Mouse (Mus musculus): ENCODE data around the gene Onecut1. TPM values are rescaled to one million over a fixed set of nuclear protein-coding genes. Genes with fewer than 3 reads are reported as not detected.
A peak's percentile ranks its signal among the peaks of the same experiment; 100 is the strongest.

Onecut1 gene
- total and polyA plus RNA-seq, 3 experiments = not detected

DNA sequence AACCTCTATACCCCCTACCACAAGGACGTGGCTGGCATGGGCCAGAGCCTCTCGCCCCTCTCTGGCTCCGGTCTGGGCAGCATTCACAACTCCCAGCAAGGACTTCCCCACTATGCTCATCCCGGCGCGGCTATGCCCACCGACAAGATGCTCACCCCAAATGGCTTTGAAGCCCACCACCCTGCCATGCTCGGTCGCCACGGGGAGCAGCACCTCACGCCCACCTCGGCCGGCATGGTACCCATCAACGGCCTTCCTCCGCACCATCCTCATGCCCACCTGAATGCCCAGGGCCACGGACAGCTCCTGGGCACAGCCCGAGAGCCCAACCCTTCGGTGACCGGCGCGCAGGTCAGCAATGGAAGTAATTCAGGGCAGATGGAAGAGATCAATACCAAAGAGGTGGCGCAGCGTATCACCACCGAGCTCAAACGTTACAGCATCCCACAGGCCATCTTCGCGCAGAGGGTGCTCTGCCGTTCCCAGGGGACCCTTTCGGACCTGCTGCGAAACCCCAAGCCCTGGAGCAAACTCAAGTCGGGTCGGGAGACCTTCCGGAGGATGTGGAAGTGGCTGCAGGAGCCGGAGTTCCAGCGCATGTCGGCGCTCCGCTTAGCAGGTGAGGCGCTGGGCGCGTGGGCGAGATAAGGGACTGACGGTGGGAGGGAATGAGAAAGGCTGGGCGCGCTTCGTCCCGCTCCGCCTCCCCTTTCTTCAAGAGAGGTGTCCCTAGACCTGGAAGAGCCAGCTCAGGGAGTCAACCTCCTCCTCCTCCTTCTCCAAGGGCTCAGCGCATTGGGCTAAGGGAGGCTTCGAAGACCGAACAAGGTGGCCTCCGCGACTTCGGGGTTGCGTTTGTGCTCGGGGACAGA lies 1.3 kb downstream of the Onecut1 start:
- intact Hi-C loops (cut with DNase I) = no loop called here
- H3K27ac ChIP-seq = no peak overlapping the region
- H3K36me3 ChIP-seq (ENCODE audit: control insufficient read depth, insufficient read depth, low read length) = no peaks in the 10 kb centered on the region
- peaks cover 42% of the 10 kb centered on the region for H3K27me3 ChIP-seq (ENCODE audit: control insufficient read depth, insufficient read depth, low read length)
- peaks cover 1% of the 10 kb centered on the region; the same call in 1 of the 2 replicates for H3K4me1 ChIP-seq (ENCODE audit: control insufficient read depth, insufficient read depth, low read length)
- DNase-seq = no peak
- H3K9ac ChIP-seq (ENCODE audit: low read depth, low read length) = no peak overlapping the region
- WGBS = 3% methylated on average over 56 of the region's 56 CpGs
- TF ChIP-seq EP300 (IDR thresholded peaks at IDR 0.05; ENCODE audit: insufficient read depth, low read depth, low read length) = no peak
- TF ChIP-seq CTCF (IDR thresholded peaks at IDR 0.05) = no peak
- no peak for TF ChIP-seq POLR2A (IDR thresholded peaks at IDR 0.05; ENCODE audit: insufficient read depth, low read depth, low read length)
- no peak overlapping the region for H3K4me3 ChIP-seq
- H3K79me2 ChIP-seq (replicated peaks; ENCODE audit: control insufficient read depth, insufficient read depth, low read length) = no peaks in the 10 kb centered on the region

- no peak overlapping the region for H3K4me3 ChIP-seq
- TF ChIP-seq POLR2A (IDR thresholded peaks at IDR 0.05; ENCODE audit: insufficient read depth, low read depth, low read length) = no peak
- no peaks in the 10 kb centered on the region for H3K79me2 ChIP-seq (replicated peaks; ENCODE audit: control insufficient read depth, insufficient read depth, low read length)
- intact Hi-C loops (cut with DNase I) = no loop called here
- H3K27me3 ChIP-seq (ENCODE audit: control insufficient read depth, insufficient read depth, low read length) = peaks cover 42% of the 10 kb centered on the region
- H3K9ac ChIP-seq (ENCODE audit: low read depth, low read length) = no peak overlapping the region
- H3K36me3 ChIP-seq (ENCODE audit: control insufficient read depth, insufficient read depth, low read length) = no peaks in the 10 kb centered on the region
- WGBS = 2% methylated on average over 36 of the region's 36 CpGs
- DNase-seq = no peak
- H3K4me1 ChIP-seq (ENCODE audit: control insufficient read depth, insufficient read depth, low read length) = peaks cover 1% of the 10 kb centered on the region; the same call in 1 of the 2 replicates
- no peak overlapping the region for H3K27ac ChIP-seq
Observed at GRCm38 (mm10) chr9:74863655-74864443, 2.1 kb downstream of the Onecut1 start.

DNA sequence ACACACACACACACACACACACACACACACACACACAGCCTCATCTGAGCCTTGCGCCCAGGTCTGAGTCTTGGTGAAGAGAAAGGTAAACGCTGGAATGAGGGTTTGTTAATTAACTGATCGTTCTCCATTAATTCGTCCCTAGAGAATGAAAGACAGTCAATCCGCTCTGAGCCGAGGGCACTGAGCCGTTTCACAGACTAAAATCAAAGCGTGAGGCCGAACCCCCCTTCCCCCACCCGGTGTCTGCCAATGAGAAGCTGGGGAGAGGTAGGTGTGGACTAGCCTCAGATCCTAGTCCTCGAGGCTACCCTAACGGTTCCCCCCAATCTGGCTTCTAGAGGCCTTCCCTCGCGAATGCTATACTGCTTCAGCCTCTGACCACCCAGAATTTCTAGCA lies 2.8 kb downstream of the Onecut1 start:
- Histone ChIP-seq H3K4me1 (ENCODE audit: control insufficient read depth, insufficient read depth, low read length) (peaks cover 1% of the 10 kb centered on the region; the same call in 1 of the 2 replicates), H3K4me3 (no peak overlapping the region), H3K9ac (ENCODE audit: low read depth, low read length) (no peak overlapping the region), H3K27me3 (ENCODE audit: control insufficient read depth, insufficient read depth, low read length) (peaks cover 42% of the 10 kb centered on the region), H3K79me2 (replicated peaks; ENCODE audit: control insufficient read depth, insufficient read depth, low read length) (no peaks in the 10 kb centered on the region), H3K27ac (no peak overlapping the region), H3K36me3 (ENCODE audit: control insufficient read depth, insufficient read depth, low read length) (no peaks in the 10 kb centered on the region)
- TF ChIP-seq EP300 (IDR thresholded peaks at IDR 0.05; ENCODE audit: insufficient read depth, low read depth, low read length) (no peak), POLR2A (IDR thresholded peaks at IDR 0.05; ENCODE audit: insufficient read depth, low read depth, low read length) (no peak)
- WGBS = 9% methylated on average over 14 of the region's 14 CpGs
- no peak for DNase-seq
- intact Hi-C loops (cut with DNase I) = no loop called here

- H3K79me2 ChIP-seq (replicated peaks; ENCODE audit: control insufficient read depth, insufficient read depth, low read length) = no peaks in the 10 kb centered on the region
Observed at GRCm38 (mm10) chr9:74866596-74867313, 5.0 kb downstream of the Onecut1 start.

DNA sequence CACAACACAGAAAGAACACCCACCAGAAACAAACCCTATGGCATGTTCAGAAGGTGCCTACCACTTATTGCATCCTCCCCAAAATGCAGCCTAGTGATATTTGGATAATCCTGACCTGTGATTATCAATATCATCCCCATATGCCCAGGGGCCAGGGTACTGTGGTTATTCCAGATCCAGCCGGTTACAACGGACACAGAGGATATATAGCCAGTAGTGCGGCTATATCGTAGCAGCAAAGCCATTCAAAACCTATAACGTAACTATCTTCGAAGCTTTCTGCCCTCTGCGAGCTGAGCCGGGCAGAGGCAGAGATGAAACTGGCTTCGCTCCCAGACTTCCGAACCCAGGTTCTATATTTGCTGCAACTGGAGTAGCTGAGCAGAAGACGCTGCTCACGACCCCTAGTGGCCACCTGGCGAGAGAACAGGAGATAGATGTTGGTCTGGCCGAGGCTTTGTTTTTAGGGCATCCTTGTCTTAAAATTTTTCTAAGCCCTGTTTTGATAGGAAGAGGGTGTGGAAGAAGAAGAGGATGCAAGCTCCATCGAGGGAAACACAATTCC lies 6.0 kb downstream of the Onecut1 start:
- no peaks in the 10 kb centered on the region for H3K4me1 ChIP-seq (ENCODE audit: control insufficient read depth, insufficient read depth, low read length)
- peak; percentile 41 to 42 for DNase-seq
- no peaks in the 10 kb centered on the region for H3K36me3 ChIP-seq (ENCODE audit: control insufficient read depth, insufficient read depth, low read length)
- no peaks in the 10 kb centered on the region for H3K79me2 ChIP-seq (replicated peaks; ENCODE audit: control insufficient read depth, insufficient read depth, low read length)
- H3K27me3 ChIP-seq (ENCODE audit: control insufficient read depth, insufficient read depth, low read length) = peaks cover 31% of the 10 kb centered on the region
- no peak overlapping the region for H3K9ac ChIP-seq (ENCODE audit: low read depth, low read length)
- H3K4me3 ChIP-seq = no peak overlapping the region
- no peak overlapping the region for H3K27ac ChIP-seq
- TF ChIP-seq POLR2A (IDR thresholded peaks at IDR 0.05; ENCODE audit: insufficient read depth, low read depth, low read length) (no peak), CTCF (IDR thresholded peaks at IDR 0.05) (peak; percentile 75), EP300 (IDR thresholded peaks at IDR 0.05; ENCODE audit: insufficient read depth, low read depth, low read length) (no peak)
- intact Hi-C loops (cut with DNase I) = loop anchor here (1.0 to 2.0 kb wide), 2 partner anchors 582 to 725 kb away; no protein-coding TSS in a partner anchor
- 6% methylated on average over 15 of the region's 15 CpGs for WGBS

More at GRCm38 (mm10) chr9:74866596-74867313, 5.0 kb downstream of the Onecut1 start:
- Histone ChIP-seq H3K9ac (ENCODE audit: low read depth, low read length) (no peak overlapping the region), H3K4me3 (no peak overlapping the region), H3K4me1 (ENCODE audit: control insufficient read depth, insufficient read depth, low read length) (no peaks in the 10 kb centered on the region; the same call in 1 of the 2 replicates), H3K36me3 (ENCODE audit: control insufficient read depth, insufficient read depth, low read length) (no peaks in the 10 kb centered on the region), H3K27me3 (ENCODE audit: control insufficient read depth, insufficient read depth, low read length) (peaks cover 38% of the 10 kb centered on the region), H3K27ac (no peak overlapping the region)
- intact Hi-C loops (cut with DNase I) = no loop called here
- no peak for TF ChIP-seq EP300 (IDR thresholded peaks at IDR 0.05; ENCODE audit: insufficient read depth, low read depth, low read length)
- TF ChIP-seq POLR2A (IDR thresholded peaks at IDR 0.05; ENCODE audit: insufficient read depth, low read depth, low read length) = no peak
- no peak for TF ChIP-seq CTCF (IDR thresholded peaks at IDR 0.05)
- WGBS = 14% methylated on average over 27 of the region's 27 CpGs
- DNase-seq = no peak

All from heart, adult 2 months (tissue).